Mouse (Mus musculus) mammary gland, adult 2 months (tissue): Measurements from ENCODE around the gene Gm5800. TPM values are rescaled to one million over a fixed set of nuclear protein-coding genes. Genes with fewer than 3 reads are reported as not detected.

ENCODE experiments used
- polyA plus RNA-seq: library from polyadenylated mRNA; depleted of rRNA; stranded (reverse); fragments of >200 nt; gene quantifications from 2 replicates; pipeline ENCODE4 v1.2.3, GENCODE M21; 2012; ENCODE audit warnings: low replicate concordance; rRNA removed

Gene Gm5800
- polyA plus RNA-seq = not detected in 2 replicates

GRCm38 (mm10) chr14:51717083-51717482 lies at the start of gene Gm5800:
TSS of gene Gm5800 (minus strand) at chr14:51717183.

GRCm38 (mm10) chr14:51695368-51695767 lies 21.6 kb downstream of the Gm5800 start, which contains the start of gene Gm17079:
TSS of gene Gm17079 (minus strand) at chr14:51695468.

Other genes starting within 250 kb of the Gm5800 start
- not detected in 2 replicates for gene Gm5622, start 164.4 kb downstream of the Gm5800 start, polyA plus RNA-seq
- not detected in 2 replicates for gene Gm17175, start 143.1 kb downstream of the Gm5800 start, polyA plus RNA-seq
- not detected in 2 replicates for gene Gm17174, start 125.0 kb downstream of the Gm5800 start, polyA plus RNA-seq
- not detected in 2 replicates for gene Gm17078, start 105.9 kb downstream of the Gm5800 start, polyA plus RNA-seq
- gene Gm4181, start 81.5 kb downstream of the Gm5800 start, polyA plus RNA-seq = not detected in 2 replicates
- not detected in 2 replicates for gene Gm17079, start 21.7 kb downstream of the Gm5800 start, polyA plus RNA-seq
- not detected in 2 replicates for gene Ang4, start 56.4 kb upstream of the Gm5800 start, polyA plus RNA-seq
- gene AY358078, start 82.9 kb upstream of the Gm5800 start, polyA plus RNA-seq = not detected in 2 replicates
- 0.24 TPM in 1 of 2 replicates, not detected in the other for gene Ear6, start 136.5 kb upstream of the Gm5800 start, polyA plus RNA-seq
- gene Mettl17, start 167.7 kb upstream of the Gm5800 start, polyA plus RNA-seq = 34.0 and 54.5 TPM in 2 replicates
- 0.45 and 1.7 TPM in 2 replicates for gene Slc39a2, start 175.7 kb upstream of the Gm5800 start, polyA plus RNA-seq
- 336 and 972 TPM in 2 replicates for gene Ndrg2, start 197.0 kb upstream of the Gm5800 start, polyA plus RNA-seq
- not detected in 2 replicates for gene Tppp2, start 201.2 kb upstream of the Gm5800 start, polyA plus RNA-seq
- gene Rnase13, start 205.6 kb upstream of the Gm5800 start, polyA plus RNA-seq = 0.20 TPM in 1 of 2 replicates, not detected in the other